Mouse (Mus musculus) left cerebral cortex, postnatal 14 days (tissue): ENCODE results near the gene Lmnb2. TPM values are rescaled to one million over a fixed set of nuclear protein-coding genes. Genes with fewer than 3 reads are reported as not detected.

Experiments
- DNase-seq, 2 experiments: peaks; one replicate each; pipeline ENCODE4 v3.0.0; 2021 to 2022; ENCODE audit warnings: low spot score in 2 of 2, mixed read lengths in 1 of 2
- intact Hi-C: fragments of 180-260 bp; cut with DNase I; formaldehyde crosslinking; loops from one replicate; pipeline ENCODE4 v1.15.1; 2025
- total RNA-seq, 2 experiments: library from RNA; stranded (reverse); gene quantifications; 2 replicates each; pipeline ENCODE4 v1.2.3; 2021

Lmnb2 gene
- total RNA-seq, 2 experiments from 2014 or later: 19.7 to 20.1 TPM

- DNase-seq: no peak
- intact Hi-C loops: no loop called here
Observed at GRCm38 (mm10) chr10:80871581-80871980, 46.5 kb downstream of the Lmnb2 start, which contains the start of gene Tmprss9. Tmprss9 (plus strand) TSS chr10:80871848.

DNA sequence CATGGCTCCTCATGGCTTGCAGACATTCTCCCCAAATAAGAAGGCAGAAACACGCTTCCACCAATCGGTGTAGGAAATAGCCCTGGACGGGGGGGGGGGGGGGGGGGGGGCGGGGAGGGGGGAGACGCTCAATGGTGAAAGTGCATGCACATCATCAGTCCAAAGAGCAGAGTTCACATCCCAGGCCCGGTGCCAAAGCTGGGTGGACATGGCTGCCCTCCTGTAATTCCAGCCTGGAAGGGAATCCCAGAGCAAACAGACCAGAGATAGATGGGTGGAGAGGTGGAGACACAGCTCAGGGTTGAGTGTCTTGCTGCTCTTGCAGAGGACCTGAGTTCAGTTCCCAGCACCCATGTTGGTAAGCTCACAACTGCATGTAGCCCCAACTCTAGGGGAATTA, 47.1 kb downstream of the Lmnb2 start:
- intact Hi-C loops: no loop called here
- DNase-seq: no peak

GRCm38 (mm10) chr10:80864446-80864845, 53.6 kb downstream of the Lmnb2 start:
- no peak for DNase-seq
- intact Hi-C loops: no loop called here

DNA sequence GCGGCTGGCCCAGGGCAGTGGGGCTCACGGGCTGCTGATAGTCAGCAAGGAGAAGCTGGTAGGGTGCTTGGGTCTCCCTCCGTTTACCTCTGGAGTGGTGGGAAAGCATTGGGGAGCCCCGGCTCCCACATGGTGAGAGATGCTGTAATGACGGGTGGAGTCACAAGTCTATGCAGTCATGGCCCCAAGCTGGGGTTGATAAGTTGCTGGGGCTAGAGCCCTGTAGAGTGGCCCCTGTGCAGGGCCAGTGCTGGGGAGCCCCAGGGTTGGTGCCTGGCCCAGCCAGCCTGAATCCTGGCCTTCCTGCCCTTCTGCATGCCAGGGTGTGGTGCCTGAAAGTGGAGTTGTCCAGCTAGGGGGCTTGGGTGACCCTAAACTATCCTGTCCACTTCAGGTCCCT, 55.7 kb downstream of the Lmnb2 start:
- no peak for DNase-seq
- intact Hi-C loops: no loop called here

GRCm38 (mm10) chr10:80858350-80858935, 59.6 kb downstream of the Lmnb2 start:
- intact Hi-C loops: no loop called here
- DNase-seq: no peak

DNA sequence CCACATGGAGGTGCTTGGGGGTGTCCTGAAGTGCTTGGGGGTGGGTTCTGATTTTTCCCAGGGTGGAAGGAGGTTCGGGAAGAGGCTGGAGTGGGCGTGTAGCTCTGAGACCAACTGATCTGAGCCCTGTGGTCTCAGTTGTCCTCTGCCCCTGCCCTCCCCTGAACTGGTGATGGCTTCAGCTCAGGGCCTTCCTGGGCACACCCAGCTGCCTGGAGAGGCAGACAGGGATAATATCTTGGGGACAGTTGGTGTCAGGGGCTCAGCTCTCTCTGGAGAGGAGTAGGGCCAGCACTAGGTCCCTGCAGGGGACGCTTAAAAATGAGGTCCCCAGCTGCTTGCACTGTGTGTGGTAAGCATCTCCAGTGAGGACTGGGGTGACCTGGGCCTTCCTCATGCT, 60.2 kb downstream of the Lmnb2 start:
- intact Hi-C loops: no loop called here
- DNase-seq: no peak

DNA sequence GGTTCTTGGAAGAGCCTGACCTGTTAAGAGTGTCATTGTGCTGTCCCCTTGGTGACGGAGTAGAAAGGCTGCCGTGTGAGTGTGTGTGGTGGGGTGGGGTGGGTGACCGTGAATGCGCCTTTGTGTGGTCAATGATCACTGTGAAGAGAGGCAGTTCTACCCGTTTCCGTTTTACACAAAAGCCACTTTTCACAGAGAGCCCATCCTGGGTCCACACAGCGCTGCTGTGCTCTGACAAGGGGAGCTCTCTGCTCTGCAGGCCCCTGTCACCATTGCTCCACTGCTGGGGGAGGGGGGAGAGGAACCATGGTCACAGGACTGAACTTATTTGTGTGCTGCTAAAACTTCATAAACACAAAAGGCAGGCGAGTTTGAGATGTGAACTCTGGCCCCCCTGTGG, 60.7 kb downstream of the Lmnb2 start:
- intact Hi-C loops: no loop called here
- no peak for DNase-seq

GRCm38 (mm10) chr10:80856908-80857307, 61.1 kb downstream of the Lmnb2 start:
- DNase-seq: no peak
- intact Hi-C loops: no loop called here

- peak; percentile 39 to 88 for DNase-seq
Observed at GRCm38 (mm10) chr10:80856267-80856666, 61.8 kb downstream of the Lmnb2 start.

GRCm38 (mm10) chr10:80855749-80856073, 62.3 kb downstream of the Lmnb2 start:
- DNase-seq: no peak
- intact Hi-C loops: no loop called here

More at GRCm38 (mm10) chr10:80856267-80856666, 61.8 kb downstream of the Lmnb2 start:
- intact Hi-C loops: no loop called here

GRCm38 (mm10) chr10:80854913-80855748, 62.9 kb downstream of the Lmnb2 start, which contains the start of the genes Lsm7 and Sppl2b:
Lsm7 (minus strand) TSS chr10:80855209.
Sppl2b (plus strand) TSS chr10:80855275.
- intact Hi-C loops: no loop called here
- DNase-seq: peak; percentile 96 to 98

Other genes with a start within 250 kb of the Lmnb2 start
- gene Mknk2, start 240.1 kb downstream of the Lmnb2 start, total RNA-seq: 10 to 100 TPM; 38.4 to 46.7 TPM
- 10 to 100 TPM; 15.0 to 20.2 TPM for gene Mob3a, start 216.3 kb downstream of the Lmnb2 start, total RNA-seq
- gene Izumo4, start 216.1 kb downstream of the Lmnb2 start, total RNA-seq: 10 to 100 TPM; 52.8 to 55.3 TPM
- gene Ap3d1, start 176.0 kb downstream of the Lmnb2 start, total RNA-seq: 100 to 1,000 TPM; 143 to 147 TPM
- gene Dot1l, start 163.0 kb downstream of the Lmnb2 start, total RNA-seq: 10 to 100 TPM; 59.1 to 66.7 TPM
- gene Sf3a2, start 120.0 kb downstream of the Lmnb2 start, total RNA-seq: 10 to 100 TPM; 42.7 to 43.6 TPM
- 10 to 100 TPM; 60.0 to 62.8 TPM for gene Plekhj1, start 119.6 kb downstream of the Lmnb2 start, total RNA-seq
- gene Amh, start 113.0 kb downstream of the Lmnb2 start, total RNA-seq: 1 to 10 TPM; 1.6 to 1.9 TPM
- gene Jsrp1, start 104.7 kb downstream of the Lmnb2 start, total RNA-seq: 1 to 10 TPM; 2.5 to 2.9 TPM
- gene Oaz1, start 91.6 kb downstream of the Lmnb2 start, total RNA-seq: 100 to 1,000 TPM; 433 to 483 TPM
- gene Lingo3, start 74.2 kb downstream of the Lmnb2 start, total RNA-seq: 10 to 100 TPM; 30.0 to 33.0 TPM
- 10 to 100 TPM; 46.4 to 52.7 TPM for gene Lsm7, start 63.0 kb downstream of the Lmnb2 start, total RNA-seq
- 10 to 100 TPM; 81.8 to 89.3 TPM for gene Sppl2b, start 63.0 kb downstream of the Lmnb2 start, total RNA-seq
- under 1 TPM; 0.13 to 0.18 TPM for gene Tmprss9, start 46.4 kb downstream of the Lmnb2 start, total RNA-seq
- gene Timm13, start 17.3 kb downstream of the Lmnb2 start, total RNA-seq: 100 to 1,000 TPM; 145 to 157 TPM
- 10 to 100 TPM; 11.9 to 12.5 TPM for gene Gadd45b, start 11.8 kb upstream of the Lmnb2 start, total RNA-seq
- 100 to 1,000 TPM; 120 to 135 TPM for gene Gng7, start 96.7 kb upstream of the Lmnb2 start, total RNA-seq
- 100 to 1,000 TPM; 113 to 117 TPM for gene Diras1, start 107.4 kb upstream of the Lmnb2 start, total RNA-seq
- 10 to 100 TPM; 70.9 to 76.3 TPM for gene Slc39a3, start 119.2 kb upstream of the Lmnb2 start, total RNA-seq
- 100 to 1,000 TPM; 178 to 186 TPM for gene Sgta, start 141.9 kb upstream of the Lmnb2 start, total RNA-seq
- gene Thop1, start 151.8 kb upstream of the Lmnb2 start, total RNA-seq: 10 to 100 TPM; 51.1 to 51.2 TPM
- gene Creb3l3, start 180.6 kb upstream of the Lmnb2 start, total RNA-seq: under 1 TPM; 0.15 to 0.44 TPM
- 100 to 1,000 TPM; 116 to 122 TPM for gene Map2k2, start 187.7 kb upstream of the Lmnb2 start, total RNA-seq
- 10 to 100 TPM; 74.8 to 76.0 TPM for gene Zbtb7a, start 217.0 kb upstream of the Lmnb2 start, total RNA-seq
- gene Pias4, start 249.7 kb upstream of the Lmnb2 start, total RNA-seq: 10 to 100 TPM; 23.7 to 29.9 TPM